Mouse (Mus musculus) forebrain, embryonic 14.5 days (tissue): ENCODE data around the gene Fcgbp. TPM values are rescaled to one million over a fixed set of nuclear protein-coding genes. Genes with fewer than 3 reads are reported as not detected.

Source experiments
- ATAC-seq: fragments of 200-750 bp; cut with Nextera tagmentation; 2 replicates; pipeline ENCODE4 v1.8.0; 2017; ENCODE audit warnings: mild to moderate bottlenecking, moderate library complexity
- DNase-seq: peaks from one replicate; pipeline ENCODE4 v3.0.0-alpha.2; 2015; ENCODE audit warnings: low spot score
- H3K27ac ChIP-seq: fragments of 300-500 bp; sonication (generic); 2 replicates; pipeline ENCODE4 v1.5.1; 2014; ENCODE audit warnings: low read depth, mild to moderate bottlenecking, control low read depth, low read length, moderate library complexity
- H3K27me3 ChIP-seq: fragments of 300-500 bp; sonication (generic); replicated peaks from 2 replicates; pipeline ENCODE4 v1.6.1; 2014; ENCODE audit warnings: low read length, control low read depth, mixed read lengths; ENCODE audit not compliant: control insufficient read depth, insufficient read depth
- H3K36me3 ChIP-seq: fragments of 300-500 bp; sonication (generic); 2 replicates; pipeline ENCODE4 v1.6.1; 2014; ENCODE audit warnings: low read length, control low read depth; ENCODE audit not compliant: control insufficient read depth, insufficient read depth
- H3K4me1 ChIP-seq: fragments of 300-500 bp; sonication (generic); 2 replicates; pipeline ENCODE4 v1.6.1; 2014; ENCODE audit warnings: antibody characterized with exemption, low read length, control low read depth; ENCODE audit not compliant: control insufficient read depth, insufficient read depth
- H3K4me2 ChIP-seq: fragments of 300-500 bp; sonication (generic); 2 replicates; pipeline ENCODE4 v1.6.1; 2014; ENCODE audit warnings: mild to moderate bottlenecking, control low read depth, low read length
- H3K4me3 ChIP-seq: fragments of 300-500 bp; sonication (generic); 2 replicates; pipeline ENCODE4 v1.5.1; 2014; ENCODE audit warnings: low read depth, low read length, control low read depth
- H3K9ac ChIP-seq: fragments of 300-500 bp; sonication (generic); 2 replicates; pipeline ENCODE4 v1.6.1; 2014; ENCODE audit warnings: mild to moderate bottlenecking, low read length, control low read depth, moderate library complexity
- H3K9me3 ChIP-seq: fragments of 300-500 bp; sonication (generic); replicated peaks from 2 replicates; pipeline ENCODE4 v1.6.1; 2016; ENCODE audit warnings: low read length, control low read depth, mixed read lengths; ENCODE audit not compliant: control insufficient read depth
- whole genome bisulfite sequencing: fragments of 180-500 bp; shearing (Covaris S2); extraction: QIAGEN DNeasy Blood & Tissue Kit; methylation state at CpG from one replicate; pipeline ENCODE4 v1.1.7; 2014; 5-methylcytosine and 5-hydroxymethylcytosine counted together
- polyA plus RNA-seq: library from polyadenylated mRNA; unstranded; fragments of >200 nt; fragmentation: Nextera tagmentation; extraction: Ambion mirVana; gene quantifications from 2 replicates; pipeline ENCODE4 v1.2.1, GENCODE M21; 2014

The Fcgbp gene
- polyA plus RNA-seq, 1 experiment from 2014 or later = 0.28 TPM

DNA sequence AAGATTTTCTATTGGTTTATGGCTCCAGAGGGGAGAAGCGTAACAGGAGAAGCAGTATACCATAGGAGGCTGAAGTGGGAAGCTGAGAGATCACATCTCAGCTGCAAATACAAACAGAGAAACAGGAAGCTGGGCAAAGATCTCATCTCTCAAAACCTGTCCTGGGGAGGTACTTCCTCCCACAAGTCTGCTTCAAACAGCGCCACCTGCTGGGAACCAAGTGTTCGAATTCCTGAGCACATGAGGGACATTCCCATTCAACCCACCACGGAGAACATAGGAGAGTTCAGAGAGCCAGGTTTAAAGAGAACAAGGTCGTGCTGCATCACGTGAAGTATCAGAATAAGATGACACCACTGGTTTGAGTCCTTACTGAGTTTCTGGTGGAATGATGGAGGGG lies 94.4 kb downstream of the Fcgbp start:
- H3K27ac ChIP-seq = no peak overlapping the region
- H3K36me3 ChIP-seq = no peaks in the 10 kb centered on the region
- H3K4me3 ChIP-seq = no peak overlapping the region
- H3K4me2 ChIP-seq = no peak overlapping the region
- DNase-seq (no peak), ATAC-seq (no peak)
- no peaks in the 10 kb centered on the region for H3K9me3 ChIP-seq
- peaks cover 11% of the 10 kb centered on the region for H3K4me1 ChIP-seq
- WGBS = 80% methylated on average over 6 of the region's 6 CpGs
- no peaks in the 10 kb centered on the region for H3K27me3 ChIP-seq
- H3K9ac ChIP-seq = no peak overlapping the region

DNA sequence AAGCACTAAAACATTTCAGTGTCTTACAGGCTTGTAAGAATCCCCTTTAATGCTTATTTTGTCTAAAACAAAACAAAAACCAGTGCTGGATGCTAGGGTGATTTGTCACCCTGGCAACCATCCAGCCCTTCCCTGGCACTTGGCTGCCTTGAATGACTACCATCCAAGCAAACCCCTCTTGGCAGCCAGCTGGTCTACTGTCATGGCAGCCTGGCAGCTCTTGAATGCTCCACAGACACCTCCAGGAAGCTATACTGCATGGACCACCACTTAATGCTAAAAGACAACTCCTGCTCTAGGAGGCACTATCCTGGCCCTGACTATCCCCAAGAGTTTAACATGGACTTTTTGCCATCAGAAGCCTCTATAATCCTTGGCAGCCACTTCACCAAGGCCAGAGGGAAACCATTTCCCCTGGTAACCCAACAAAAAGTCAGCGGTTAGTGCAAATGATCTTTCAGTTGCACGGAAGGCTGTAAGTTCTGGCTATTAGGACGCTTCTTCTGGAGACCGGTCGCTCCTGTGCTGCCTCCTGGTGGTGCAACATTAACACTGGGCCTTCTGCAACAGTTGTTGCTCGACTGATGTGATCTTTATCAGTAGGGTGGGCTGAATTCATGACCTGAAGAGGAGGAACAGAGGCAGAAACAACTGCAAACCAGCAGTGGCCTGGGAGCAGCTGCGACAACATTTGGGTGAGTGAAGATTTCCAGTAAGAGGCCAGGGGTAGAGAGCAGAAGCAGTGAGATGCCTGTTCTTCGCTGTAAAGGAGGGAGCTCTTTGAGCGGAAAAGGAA lies 97.5 kb downstream of the Fcgbp start:
- no peak for ATAC-seq
- Histone ChIP-seq H3K4me3 (peak overlapping the region; percentile 73), H3K4me1 (peaks cover 17% of the 10 kb centered on the region), H3K4me2 (peak overlapping the region; percentile 56), H3K27me3 (no peaks in the 10 kb centered on the region), H3K9me3 (no peaks in the 10 kb centered on the region), H3K27ac (peak overlapping the region; percentile 33), H3K9ac (peak overlapping the region; percentile 54), H3K36me3 (no peaks in the 10 kb centered on the region)
- 13% methylated on average over 9 of the region's 9 CpGs for WGBS
- peak; percentile 76 for DNase-seq

DNA sequence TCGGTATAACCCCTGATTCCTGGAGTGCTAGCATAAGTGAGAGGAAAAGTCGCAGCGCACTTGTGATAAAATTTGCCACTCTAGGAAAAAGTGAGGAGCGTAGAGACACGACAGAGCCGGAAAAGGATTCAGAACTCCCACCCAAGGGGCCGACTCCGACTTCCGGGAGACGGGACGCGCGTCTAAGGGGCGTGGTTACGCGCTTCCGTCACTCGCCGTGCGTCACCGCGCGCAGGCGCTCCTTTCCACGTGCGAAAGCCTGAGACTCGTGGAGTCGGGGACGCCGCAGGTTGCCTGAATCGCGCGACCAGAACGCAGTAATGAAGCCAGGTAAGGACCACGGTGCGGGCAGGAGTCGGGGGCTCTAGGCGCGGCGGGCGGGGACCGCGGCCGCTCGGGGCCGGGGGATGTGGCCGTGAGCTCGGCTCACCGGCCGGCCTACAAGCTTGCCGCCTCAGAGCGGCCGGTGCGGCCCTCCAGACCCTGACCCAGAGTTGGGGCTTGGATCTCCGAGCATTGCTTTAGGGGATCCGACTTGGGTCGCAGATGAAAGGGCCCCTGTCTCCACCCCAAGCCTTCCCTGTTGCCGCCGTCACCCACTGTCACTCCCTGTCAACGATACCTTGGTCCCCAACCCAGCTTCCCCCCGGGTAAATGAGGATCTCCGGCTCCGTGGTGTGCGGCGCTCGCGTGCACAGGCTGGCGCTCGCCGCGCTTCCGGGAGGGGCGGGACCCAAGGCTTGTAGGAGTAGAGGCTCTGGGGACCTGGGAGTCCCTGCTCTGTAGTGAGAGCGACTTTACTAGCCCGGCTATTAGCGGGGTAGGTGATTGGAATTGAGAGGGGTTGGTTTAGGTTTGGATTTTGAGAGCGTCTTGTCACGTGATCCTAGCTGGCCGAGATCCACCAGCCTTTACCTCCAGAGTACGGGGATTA lies 98.7 kb downstream of the Fcgbp start, which contains the start of gene Fbl:
Gene Fbl, plus strand, starts transcription at position 222 of the 934 bp plus-strand sequence.
- Histone ChIP-seq H3K9me3 (no peaks in the 10 kb centered on the region), H3K4me1 (peaks cover 17% of the 10 kb centered on the region), H3K4me3 (peak within 1 kb of the TSS; percentile 73), H3K27ac (peak within 1 kb of the TSS; percentile 62), H3K9ac (peak within 1 kb of the TSS; percentile 58), H3K36me3 (peaks cover under 1% of the 10 kb centered on the region; the same call in 1 of the 2 replicates), H3K4me2 (peak within 1 kb of the TSS; percentile 56), H3K27me3 (no peaks in the 10 kb centered on the region)
- DNase-seq (peak; percentile 97), ATAC-seq (peak; percentile 96)
- WGBS = under 1% methylated on average over 80 of the region's 80 CpGs

Other genes with a start within 250 kb of the Fcgbp start
- gene Zfp59, start 232.6 kb upstream of the Fcgbp start, polyA plus RNA-seq = 12.0 and 13.4 TPM in 2 replicates
- gene Zfp607a, start 213.7 kb upstream of the Fcgbp start, polyA plus RNA-seq = 1.1 and 1.8 TPM in 2 replicates
- 11.7 and 15.1 TPM in 2 replicates for gene Zfp974, start 141.8 kb upstream of the Fcgbp start, polyA plus RNA-seq
- 17.8 and 17.9 TPM in 2 replicates for gene Zfp780b, start 92.1 kb upstream of the Fcgbp start, polyA plus RNA-seq
- 7.7 and 9.5 TPM in 2 replicates for gene Zfp850, start 57.1 kb upstream of the Fcgbp start, polyA plus RNA-seq
- 380 and 381 TPM in 2 replicates for gene Psmc4, start 21.1 kb upstream of the Fcgbp start, polyA plus RNA-seq
- 0.03 and 0.09 TPM in 2 replicates for gene 9530053A07Rik, start 58.2 kb downstream of the Fcgbp start, polyA plus RNA-seq
- gene Fbl, start 98.5 kb downstream of the Fcgbp start, polyA plus RNA-seq = 36.0 and 38.3 TPM in 2 replicates
- gene Dyrk1b, start 108.2 kb downstream of the Fcgbp start, polyA plus RNA-seq = 9.9 and 13.7 TPM in 2 replicates
- 6.0 and 8.6 TPM in 2 replicates for gene Eid2, start 196.6 kb downstream of the Fcgbp start, polyA plus RNA-seq
- 33.3 and 35.1 TPM in 2 replicates for gene Eid2b, start 206.5 kb downstream of the Fcgbp start, polyA plus RNA-seq
- 0.22 and 0.23 TPM in 2 replicates for gene Selenov, start 219.9 kb downstream of the Fcgbp start, polyA plus RNA-seq
- 14.2 and 16.3 TPM in 2 replicates for gene Dll3, start 231.0 kb downstream of the Fcgbp start, polyA plus RNA-seq
- gene Timm50, start 240.8 kb downstream of the Fcgbp start, polyA plus RNA-seq = 163 and 171 TPM in 2 replicates